11 mouse cellular contexts compared by ENCODE assay signal in genomic region chr5:5372354-5372753, GRCm38 (mm10). TPM values are rescaled to one million over a fixed set of nuclear protein-coding genes. Genes with fewer than 3 reads are reported as not detected.
DNase-seq lines count a peak whose midpoint lies in the region; ATAC-seq lines count a peak whose summit lies in the region.
"Had no signal": no experiment of that assay in that cellular context is flagged by ENCODE, and none has a peak within 500 bp of the region (broad histone marks: within the 10 kb centered on the region; RNA-seq: fewer than 3 reads in every experiment).

No protein-coding gene starts in this region.

- H3K4me2 ChIP-seq in kidney, embryonic 15.5 days: no peak overlapping the region
- no peak overlapping the region for H3K4me2 ChIP-seq in forebrain, embryonic 16.5 days (ENCODE audit: low read length)

- no peak overlapping the region for H3K9ac ChIP-seq in kidney, embryonic 15.5 days
- H3K9ac ChIP-seq in forebrain, embryonic 16.5 days (replicated peaks; ENCODE audit: low read depth, low read length): no peak overlapping the region

- H3K9me3 ChIP-seq in kidney, embryonic 15.5 days (replicated peaks): no peaks in the 10 kb centered on the region
- no peaks in the 10 kb centered on the region for H3K9me3 ChIP-seq in forebrain, embryonic 16.5 days (ENCODE audit: control insufficient read depth, low read length)

- no peak for DNase-seq in kidney, postnatal 25 days
- peak; percentile 21 for DNase-seq in brain, adult 2 months (ENCODE audit: low read depth, low spot score)
- peak; percentile 11 to 34 for DNase-seq in cerebellum, adult 18-20 months
- no peak for DNase-seq in frontal cortex, postnatal 25 days (ENCODE audit: low spot score in 2 of 2)
- DNase-seq in ovary, postnatal 14 days (ENCODE audit: low spot score): no peak
- DNase-seq: heart, adult 18-20 months; kidney, postnatal 36 days; right cerebral cortex, postnatal 25 days had no signal

- no peak overlapping the region for H3K4me3 ChIP-seq in kidney, embryonic 15.5 days (replicated peaks)
- no peak overlapping the region for H3K4me3 ChIP-seq in forebrain, embryonic 16.5 days (replicated peaks; ENCODE audit: low read length)

- no peaks in the 10 kb centered on the region for H3K4me1 ChIP-seq in kidney, embryonic 15.5 days
- H3K4me1 ChIP-seq in forebrain, embryonic 16.5 days (replicated peaks; ENCODE audit: control insufficient read depth, insufficient read depth, low read length): peaks cover 15% of the 10 kb centered on the region

- 0 out of 2 replicates have a peak, but pooled peaks have one; percentile 49 for ATAC-seq in kidney, embryonic 15.5 days (replicated peaks; ENCODE audit: low FRiP score)
- peak; percentile 29; the same call in 1 of the 2 replicates for ATAC-seq in forebrain, embryonic 16.5 days

- no peaks in the 10 kb centered on the region for H3K27me3 ChIP-seq in kidney, embryonic 15.5 days
- H3K27me3 ChIP-seq in forebrain, embryonic 16.5 days (replicated peaks; ENCODE audit: control insufficient read depth, insufficient read depth, low read length): no peaks in the 10 kb centered on the region

- no peak overlapping the region for H3K27ac ChIP-seq in kidney, embryonic 15.5 days
- no peak overlapping the region for H3K27ac ChIP-seq in forebrain, embryonic 16.5 days (ENCODE audit: low read length)
- H3K27ac ChIP-seq: stomach, postnatal 0 days had no signal

- no peaks in the 10 kb centered on the region for H3K36me3 ChIP-seq in kidney, embryonic 15.5 days
- no peaks in the 10 kb centered on the region for H3K36me3 ChIP-seq in forebrain, embryonic 16.5 days (ENCODE audit: control insufficient read depth, insufficient read depth)

- 69% methylated on average over 3 of the region's 3 CpGs for WGBS in kidney, embryonic 15.5 days
- WGBS in forebrain, embryonic 16.5 days: 74% methylated on average over 3 of the region's 3 CpGs

RNA-seq across cellular contexts. Expression of gene Cdk14, which starts 47.8 kb away (rescaled TPM):
- 12.2 and 13.8 TPM in 2 replicates for polyA plus RNA-seq in kidney, embryonic 15.5 days (2015; fragmentation: Nextera tagmentation; extraction: Ambion mirVana)
- polyA plus RNA-seq in forebrain, embryonic 16.5 days (2015; fragmentation: Nextera tagmentation; extraction: Ambion mirVana): 30.6 and 30.8 TPM in 2 replicates

Comparison
In these comparisons a context has a peak if more than half of its experiments do, and no peak if none do; other contexts are left out.
1. DNase-seq: peak in brain, adult 2 months (single experiment) and cerebellum, adult 18-20 months (2 of 2); none in kidney, postnatal 25 days (0 of 2), frontal cortex, postnatal 25 days (0 of 2) and ovary, postnatal 14 days (single experiment).